Mouse (Mus musculus): ENCODE results near the gene Telo2. TPM values are rescaled to one million over a fixed set of nuclear protein-coding genes. Genes with fewer than 3 reads are reported as not detected.

Gene Telo2
- polyA plus RNA-seq, 1 experiment from 2014 or later: 42.3 TPM

- Histone ChIP-seq H3K4me3 (replicated peaks) (no peak overlapping the region), H3K4me2 (replicated peaks) (no peak overlapping the region), H3K4me1 (no peaks in the 10 kb centered on the region), H3K9me3 (replicated peaks) (no peaks in the 10 kb centered on the region), H3K36me3 (peaks cover 85% of the 10 kb centered on the region), H3K27me3 (no peaks in the 10 kb centered on the region), H3K27ac (replicated peaks) (no peak overlapping the region), H3K9ac (no peak overlapping the region)
- no peak for ATAC-seq (ENCODE audit: insufficient number of reproducible peaks, low FRiP score, low TSS enrichment, low read depth)
- 88% methylated on average over 11 of the region's 11 CpGs for WGBS
These were observed 14.4 kb downstream of the Telo2 start for GRCm38 (mm10) chr17:25101338-25101737.

- peaks cover 72% of the 10 kb centered on the region for H3K36me3 ChIP-seq
- no peaks in the 10 kb centered on the region for H3K4me1 ChIP-seq
- WGBS: 93% methylated on average over 6 of the region's 6 CpGs
- H3K4me2 ChIP-seq (replicated peaks): no peak overlapping the region
- no peaks in the 10 kb centered on the region for H3K9me3 ChIP-seq (replicated peaks)
- ATAC-seq (ENCODE audit: insufficient number of reproducible peaks, low FRiP score, low TSS enrichment, low read depth): no peak
- no peak overlapping the region for H3K27ac ChIP-seq (replicated peaks)
- no peak overlapping the region for H3K4me3 ChIP-seq (replicated peaks)
- no peak overlapping the region for H3K9ac ChIP-seq
- no peaks in the 10 kb centered on the region for H3K27me3 ChIP-seq
These were observed 15.7 kb downstream of the Telo2 start for GRCm38 (mm10) chr17:25100052-25100451.

- no peak overlapping the region for H3K9ac ChIP-seq
- no peak for ATAC-seq (ENCODE audit: insufficient number of reproducible peaks, low FRiP score, low TSS enrichment, low read depth)
- 87% methylated on average over 2 of the region's 2 CpGs for WGBS
- H3K27me3 ChIP-seq: no peaks in the 10 kb centered on the region
- H3K4me3 ChIP-seq (replicated peaks): no peak overlapping the region
- no peaks in the 10 kb centered on the region for H3K4me1 ChIP-seq
- H3K9me3 ChIP-seq (replicated peaks): no peaks in the 10 kb centered on the region
- H3K4me2 ChIP-seq (replicated peaks): no peak overlapping the region
- peaks cover 55% of the 10 kb centered on the region for H3K36me3 ChIP-seq
- no peak overlapping the region for H3K27ac ChIP-seq (replicated peaks)
These were observed 19.5 kb downstream of the Telo2 start for GRCm38 (mm10) chr17:25096221-25096620.

GRCm38 (mm10) chr17:25090450-25090849 lies 25.3 kb downstream of the Telo2 start:
- Histone ChIP-seq H3K27ac (replicated peaks) (no peak overlapping the region), H3K4me2 (replicated peaks) (no peak overlapping the region), H3K4me3 (replicated peaks) (no peak overlapping the region), H3K27me3 (no peaks in the 10 kb centered on the region), H3K4me1 (peaks cover 2% of the 10 kb centered on the region; the same call in 1 of the 2 replicates), H3K36me3 (peaks cover 48% of the 10 kb centered on the region), H3K9ac (no peak overlapping the region), H3K9me3 (replicated peaks) (no peaks in the 10 kb centered on the region)
- no peak for ATAC-seq (ENCODE audit: insufficient number of reproducible peaks, low FRiP score, low TSS enrichment, low read depth)
- 88% methylated on average over 10 of the region's 10 CpGs for WGBS

- Histone ChIP-seq H3K27me3 (no peaks in the 10 kb centered on the region), H3K27ac (replicated peaks) (no peak overlapping the region), H3K36me3 (peaks cover 42% of the 10 kb centered on the region), H3K9me3 (replicated peaks) (no peaks in the 10 kb centered on the region), H3K4me2 (replicated peaks) (no peak overlapping the region), H3K4me1 (peaks cover 15% of the 10 kb centered on the region), H3K4me3 (replicated peaks) (no peak overlapping the region), H3K9ac (no peak overlapping the region)
- ATAC-seq (ENCODE audit: insufficient number of reproducible peaks, low FRiP score, low TSS enrichment, low read depth): no peak
- 89% methylated on average over 10 of the region's 10 CpGs for WGBS
These were observed 26.6 kb downstream of the Telo2 start for GRCm38 (mm10) chr17:25089158-25089557.

GRCm38 (mm10) chr17:25086724-25087123 lies 29.0 kb downstream of the Telo2 start:
- peaks cover 27% of the 10 kb centered on the region for H3K36me3 ChIP-seq
- H3K27ac ChIP-seq (replicated peaks): no peak overlapping the region
- H3K4me2 ChIP-seq (replicated peaks): no peak overlapping the region
- no peak overlapping the region for H3K4me3 ChIP-seq (replicated peaks)
- ATAC-seq (ENCODE audit: insufficient number of reproducible peaks, low FRiP score, low TSS enrichment, low read depth): no peak
- H3K27me3 ChIP-seq: no peaks in the 10 kb centered on the region
- no peak overlapping the region for H3K9ac ChIP-seq
- 87% methylated on average over 7 of the region's 7 CpGs for WGBS
- H3K9me3 ChIP-seq (replicated peaks): no peaks in the 10 kb centered on the region
- H3K4me1 ChIP-seq: peaks cover 38% of the 10 kb centered on the region

- Histone ChIP-seq H3K4me2 (replicated peaks) (no peak overlapping the region), H3K4me3 (replicated peaks) (no peak overlapping the region), H3K4me1 (peaks cover 56% of the 10 kb centered on the region), H3K27me3 (no peaks in the 10 kb centered on the region), H3K9me3 (replicated peaks) (no peaks in the 10 kb centered on the region), H3K36me3 (peaks cover 18% of the 10 kb centered on the region; the same call in 1 of the 2 replicates), H3K27ac (replicated peaks) (peak overlapping the region; percentile 97), H3K9ac (no peak overlapping the region)
- 71% methylated on average over 13 of the region's 13 CpGs for WGBS
- no peak for ATAC-seq (ENCODE audit: insufficient number of reproducible peaks, low FRiP score, low TSS enrichment, low read depth)
These were observed 30.9 kb downstream of the Telo2 start for GRCm38 (mm10) chr17:25084835-25085385.

GRCm38 (mm10) chr17:25083444-25083931 lies 32.3 kb downstream of the Telo2 start, which contains the start of gene Tmem204:
Gene Tmem204 (minus strand): TSS chr17:25083591.
- 21% methylated on average over 7 of the region's 7 CpGs for WGBS
- H3K4me3 ChIP-seq (replicated peaks): no peak within 1 kb of the TSS
- H3K4me2 ChIP-seq (replicated peaks): peak within 1 kb of the TSS; percentile 21
- 0 out of 2 replicates have a peak within 1 kb of the TSS, but pooled peaks have one; percentile 2 for H3K9ac ChIP-seq
- H3K36me3 ChIP-seq: peaks cover 10% of the 10 kb centered on the region; the same call in 1 of the 2 replicates
- H3K27ac ChIP-seq (replicated peaks): peak within 1 kb of the TSS; percentile 97
- H3K27me3 ChIP-seq: no peaks in the 10 kb centered on the region
- H3K4me1 ChIP-seq: peaks cover 70% of the 10 kb centered on the region
- no peaks in the 10 kb centered on the region for H3K9me3 ChIP-seq (replicated peaks)
- ATAC-seq (ENCODE audit: insufficient number of reproducible peaks, low FRiP score, low TSS enrichment, low read depth): peak; percentile 91

GRCm38 (mm10) chr17:25082887-25083286 lies 32.9 kb downstream of the Telo2 start:
- H3K4me3 ChIP-seq (replicated peaks): no peak overlapping the region
- no peak overlapping the region for H3K9ac ChIP-seq
- H3K36me3 ChIP-seq: 0 out of 2 replicates have a peak, but pooled peaks cover 4% of the 10 kb centered on the region
- peaks cover 76% of the 10 kb centered on the region for H3K4me1 ChIP-seq
- ATAC-seq (ENCODE audit: insufficient number of reproducible peaks, low FRiP score, low TSS enrichment, low read depth): no peak
- peak overlapping the region; percentile 21 for H3K4me2 ChIP-seq (replicated peaks)
- H3K9me3 ChIP-seq (replicated peaks): no peaks in the 10 kb centered on the region
- no peaks in the 10 kb centered on the region for H3K27me3 ChIP-seq
- 25% methylated on average over 3 of the region's 3 CpGs for WGBS
- H3K27ac ChIP-seq (replicated peaks): peak overlapping the region; percentile 97

- no peak overlapping the region for H3K9ac ChIP-seq
- H3K27ac ChIP-seq (replicated peaks): peak overlapping the region; percentile 97
- WGBS: 32% methylated on average over 14 of the region's 14 CpGs
- H3K27me3 ChIP-seq: no peaks in the 10 kb centered on the region
- H3K9me3 ChIP-seq (replicated peaks): no peaks in the 10 kb centered on the region
- H3K4me3 ChIP-seq (replicated peaks): no peak overlapping the region
- 0 out of 2 replicates have a peak, but pooled peaks cover 4% of the 10 kb centered on the region for H3K36me3 ChIP-seq
- H3K4me1 ChIP-seq: peaks cover 82% of the 10 kb centered on the region
- H3K4me2 ChIP-seq (replicated peaks): peak overlapping the region; percentile 21
- ATAC-seq (ENCODE audit: insufficient number of reproducible peaks, low FRiP score, low TSS enrichment, low read depth): peak; percentile 62
These were observed 33.5 kb downstream of the Telo2 start for GRCm38 (mm10) chr17:25082081-25082847.

- ATAC-seq (ENCODE audit: insufficient number of reproducible peaks, low FRiP score, low TSS enrichment, low read depth): no peak
- H3K9me3 ChIP-seq (replicated peaks): no peaks in the 10 kb centered on the region
- no peak overlapping the region for H3K9ac ChIP-seq
- no peaks in the 10 kb centered on the region for H3K36me3 ChIP-seq
- peak overlapping the region; percentile 97 for H3K27ac ChIP-seq (replicated peaks)
- peak overlapping the region; percentile 32 for H3K4me3 ChIP-seq (replicated peaks)
- H3K27me3 ChIP-seq: no peaks in the 10 kb centered on the region
- 41% methylated on average over 11 of the region's 11 CpGs for WGBS
- peaks cover 87% of the 10 kb centered on the region for H3K4me1 ChIP-seq
- peak overlapping the region; percentile 35 for H3K4me2 ChIP-seq (replicated peaks)
These were observed 34.8 kb downstream of the Telo2 start for GRCm38 (mm10) chr17:25080960-25081381.
